Comparison of ENCODE assay signal across 11 mouse cellular contexts in the genomic region with DNA sequence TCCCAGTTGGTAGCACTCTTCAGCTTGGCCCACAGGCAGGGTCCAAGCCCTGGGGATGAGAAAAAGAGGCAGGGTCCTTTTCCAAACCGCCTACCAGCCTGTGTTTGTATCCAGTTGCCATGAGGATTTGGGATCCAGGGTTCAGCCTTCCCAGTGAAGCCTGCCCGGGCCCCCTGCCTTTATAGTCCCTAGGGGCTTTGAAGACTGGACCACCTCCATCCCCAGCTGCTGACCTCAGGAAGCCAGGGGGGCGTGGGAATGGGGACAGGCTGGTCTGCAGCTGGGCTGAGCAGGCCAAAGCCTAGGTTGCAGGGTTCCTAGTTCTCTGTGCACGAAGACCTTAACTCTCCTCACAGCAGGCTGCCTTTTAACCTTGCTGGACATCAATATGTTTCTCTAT. TPM values are rescaled to one million over a fixed set of nuclear protein-coding genes. Genes with fewer than 3 reads are reported as not detected.
DNase-seq lines count a peak whose midpoint lies in the region; ATAC-seq and TF ChIP-seq lines count a peak whose summit lies in the region.
"Had no signal": no experiment of that assay in that cellular context is flagged by ENCODE, and none has a peak within 500 bp of the region (broad histone marks: within the 10 kb centered on the region; RNA-seq: fewer than 3 reads in every experiment).

No protein-coding gene starts in this region.

- H3K4me3 ChIP-seq in forebrain, embryonic 10.5 days: no peak overlapping the region
- no peak overlapping the region for H3K4me3 ChIP-seq in forebrain, embryonic 16.5 days (replicated peaks; ENCODE audit: low read length)
- H3K4me3 ChIP-seq in left cerebral cortex, adult 2 months: no peak overlapping the region
- H3K4me3 ChIP-seq in embryonic facial prominence, embryonic 14.5 days (ENCODE audit: low read depth, low read length): no peak overlapping the region
- H3K4me3 ChIP-seq in heart, postnatal 0 days (ENCODE audit: low read depth, low read length): no peak overlapping the region
- no peak overlapping the region for H3K4me3 ChIP-seq in intestine, postnatal 0 days (ENCODE audit: low read depth, low read length)
- H3K4me3 ChIP-seq: limb, embryonic 13.5 days had no signal

- ATAC-seq in forebrain, embryonic 16.5 days: no peak
- ATAC-seq in embryonic facial prominence, embryonic 14.5 days (ENCODE audit: low read depth): no peak
- no peak for ATAC-seq in heart, postnatal 0 days (ENCODE audit: insufficient read depth, low read depth)
- no peak for ATAC-seq in intestine, postnatal 0 days

- intact Hi-C loops in left cerebral cortex, adult 2 months (cut with DNase I): no loop called here

- DNase-seq in forebrain, embryonic 10.5 days (ENCODE audit: extremely low spot score, low spot score): no peak
- DNase-seq in left cerebral cortex, adult 2 months (ENCODE audit: extremely low spot score in 1 of 2, low spot score in 2 of 2): no peak
- DNase-seq in left cerebral cortex, adult 9 months (ENCODE audit: low spot score in 2 of 2): no peak
- no peak for DNase-seq in embryonic facial prominence, embryonic 14.5 days (ENCODE audit: low spot score)
- DNase-seq in heart, postnatal 0 days (ENCODE audit: low spot score): no peak
- DNase-seq in adrenal gland, postnatal 25 days: no peak

- H3K9ac ChIP-seq in forebrain, embryonic 16.5 days (replicated peaks; ENCODE audit: low read depth, low read length): no peak overlapping the region
- peak overlapping the region; percentile 34; the same call in 1 of the 2 replicates for H3K9ac ChIP-seq in embryonic facial prominence, embryonic 14.5 days (ENCODE audit: low read depth, low read length)
- H3K9ac ChIP-seq in heart, postnatal 0 days (replicated peaks; ENCODE audit: low read depth, low read length): no peak overlapping the region
- H3K9ac ChIP-seq in intestine, postnatal 0 days (ENCODE audit: low read depth, low read length): no peak overlapping the region
- H3K9ac ChIP-seq: limb, embryonic 13.5 days had no signal

- peaks cover 9% of the 10 kb centered on the region for H3K36me3 ChIP-seq in forebrain, embryonic 10.5 days (replicated peaks)
- H3K36me3 ChIP-seq in forebrain, embryonic 16.5 days (ENCODE audit: control insufficient read depth, insufficient read depth): no peaks in the 10 kb centered on the region
- H3K36me3 ChIP-seq in embryonic facial prominence, embryonic 14.5 days (ENCODE audit: control insufficient read depth, insufficient read depth, low read length): peaks cover 34% of the 10 kb centered on the region
- peaks cover 22% of the 10 kb centered on the region for H3K36me3 ChIP-seq in heart, postnatal 0 days (replicated peaks; ENCODE audit: control insufficient read depth, insufficient read depth, low read length)
- H3K36me3 ChIP-seq in intestine, postnatal 0 days (ENCODE audit: control insufficient read depth, insufficient read depth): peaks cover 23% of the 10 kb centered on the region; the same call in 1 of the 2 replicates

- peaks cover 68% of the 10 kb centered on the region for H3K4me1 ChIP-seq in forebrain, embryonic 10.5 days
- H3K4me1 ChIP-seq in forebrain, embryonic 16.5 days (replicated peaks; ENCODE audit: control insufficient read depth, insufficient read depth, low read length): peaks cover 28% of the 10 kb centered on the region
- peaks cover 24% of the 10 kb centered on the region for H3K4me1 ChIP-seq in embryonic facial prominence, embryonic 14.5 days (ENCODE audit: control insufficient read depth, insufficient read depth, low read length)
- H3K4me1 ChIP-seq in heart, postnatal 0 days (ENCODE audit: control insufficient read depth, insufficient read depth): peaks cover 24% of the 10 kb centered on the region
- peaks cover 13% of the 10 kb centered on the region; the same call in 1 of the 2 replicates for H3K4me1 ChIP-seq in intestine, postnatal 0 days (replicated peaks; ENCODE audit: control insufficient read depth, insufficient read depth, low read length)

- no peaks in the 10 kb centered on the region for H3K9me3 ChIP-seq in forebrain, embryonic 10.5 days
- H3K9me3 ChIP-seq in forebrain, embryonic 16.5 days (ENCODE audit: control insufficient read depth, low read length): no peaks in the 10 kb centered on the region
- H3K9me3 ChIP-seq in embryonic facial prominence, embryonic 14.5 days (ENCODE audit: control insufficient read depth, low read length): no peaks in the 10 kb centered on the region
- no peaks in the 10 kb centered on the region for H3K9me3 ChIP-seq in heart, postnatal 0 days (replicated peaks; ENCODE audit: control insufficient read depth, low read length)
- no peaks in the 10 kb centered on the region for H3K9me3 ChIP-seq in intestine, postnatal 0 days (ENCODE audit: control insufficient read depth)
- H3K9me3 ChIP-seq: limb, embryonic 13.5 days had no signal

- 47% methylated on average over 4 of the region's 4 CpGs for WGBS in forebrain, embryonic 10.5 days
- WGBS in forebrain, embryonic 16.5 days: 63% methylated on average over 4 of the region's 4 CpGs
- 62% methylated on average over 4 of the region's 4 CpGs for WGBS in embryonic facial prominence, embryonic 14.5 days
- WGBS in heart, postnatal 0 days: 75% methylated on average over 4 of the region's 4 CpGs
- 80% methylated on average over 4 of the region's 4 CpGs for WGBS in intestine, postnatal 0 days

- TF ChIP-seq EP300 in heart, postnatal 0 days (IDR thresholded peaks at IDR 0.05; ENCODE audit: low read depth): no peak

- peak overlapping the region; percentile 64; the same call in 1 of the 2 replicates for H3K27ac ChIP-seq in forebrain, embryonic 10.5 days
- no peak overlapping the region for H3K27ac ChIP-seq in forebrain, embryonic 16.5 days (ENCODE audit: low read length)
- H3K27ac ChIP-seq in left cerebral cortex, adult 2 months: peak overlapping the region; percentile 59
- H3K27ac ChIP-seq in embryonic facial prominence, embryonic 14.5 days (replicated peaks; ENCODE audit: low read depth, low read length): no peak overlapping the region
- peak overlapping the region; percentile 65; the same call in 1 of the 2 replicates for H3K27ac ChIP-seq in heart, postnatal 0 days (ENCODE audit: low read depth)
- no peak overlapping the region for H3K27ac ChIP-seq in intestine, postnatal 0 days (ENCODE audit: low read depth, low read length)

- no peak overlapping the region for H3K4me2 ChIP-seq in forebrain, embryonic 16.5 days (ENCODE audit: low read length)
- no peak overlapping the region for H3K4me2 ChIP-seq in embryonic facial prominence, embryonic 14.5 days (ENCODE audit: low read depth, low read length)
- no peak overlapping the region for H3K4me2 ChIP-seq in heart, postnatal 0 days (ENCODE audit: low read depth, low read length)
- H3K4me2 ChIP-seq in intestine, postnatal 0 days (replicated peaks; ENCODE audit: low read depth): no peak overlapping the region
- H3K4me2 ChIP-seq: limb, embryonic 13.5 days had no signal

- H3K27me3 ChIP-seq in forebrain, embryonic 10.5 days (ENCODE audit: poor library complexity, severe bottlenecking): peaks cover 73% of the 10 kb centered on the region
- H3K27me3 ChIP-seq in forebrain, embryonic 16.5 days (replicated peaks; ENCODE audit: control insufficient read depth, insufficient read depth, low read length): no peaks in the 10 kb centered on the region
- peaks cover 14% of the 10 kb centered on the region for H3K27me3 ChIP-seq in embryonic facial prominence, embryonic 14.5 days (replicated peaks; ENCODE audit: control insufficient read depth, insufficient read depth, low read length)
- no peaks in the 10 kb centered on the region for H3K27me3 ChIP-seq in heart, postnatal 0 days (ENCODE audit: control insufficient read depth, insufficient read depth, low read length)
- no peaks in the 10 kb centered on the region for H3K27me3 ChIP-seq in intestine, postnatal 0 days (replicated peaks; ENCODE audit: control insufficient read depth, insufficient read depth, low read length)

- no peak for TF ChIP-seq CTCF in left cerebral cortex, adult 2 months (IDR thresholded peaks at IDR 0.05)
- no peak for TF ChIP-seq CTCF in heart, postnatal 0 days (IDR thresholded peaks at IDR 0.05; ENCODE audit: low read depth)
- TF ChIP-seq CTCF in intestine, postnatal 0 days (IDR thresholded peaks at IDR 0.05; ENCODE audit: low read depth): no peak

RNA-seq across cellular contexts. Expression of a gene that starts 3.9 kb away (rescaled TPM):
- polyA plus RNA-seq in forebrain, embryonic 10.5 days (2016; fragmentation: Nextera tagmentation; extraction: Ambion mirVana): 23.3 and 23.9 TPM in 2 replicates
- polyA plus RNA-seq in forebrain, embryonic 16.5 days (2015; fragmentation: Nextera tagmentation; extraction: Ambion mirVana): 28.9 and 56.5 TPM in 2 replicates
- 10 to 100 TPM; 36.1 to 42.5 TPM for total RNA-seq in left cerebral cortex, adult 2 months (2021)
- 186 and 243 TPM in 2 replicates for polyA plus RNA-seq in embryonic facial prominence, embryonic 14.5 days (2014; fragmentation: Nextera tagmentation; extraction: Ambion mirVana)
- total RNA-seq in heart, postnatal 0 days (2014; rRNA removed; ENCODE audit: low replicate concordance): 12.9 and 19.8 TPM in 2 replicates
- polyA plus RNA-seq in heart, postnatal 0 days (2015; fragmentation: Nextera tagmentation; extraction: Ambion mirVana): 37.8 and 42.3 TPM in 2 replicates
- 22.7 and 27.4 TPM in 2 replicates for total RNA-seq in adrenal gland, postnatal 25 days (2021)
- 67.9 and 78.5 TPM in 2 replicates for polyA plus RNA-seq in intestine, postnatal 0 days (2015; fragmentation: Nextera tagmentation; extraction: Ambion mirVana)
- total RNA-seq: common myeloid progenitor, adult 5-6 weeks had no signal

RNA-seq across cellular contexts. Expression of a gene that starts 21.4 kb away (rescaled TPM):
- 12.9 and 18.5 TPM in 2 replicates for polyA plus RNA-seq in forebrain, embryonic 10.5 days (2016; fragmentation: Nextera tagmentation; extraction: Ambion mirVana)
- 26.3 and 33.3 TPM in 2 replicates for polyA plus RNA-seq in forebrain, embryonic 16.5 days (2015; fragmentation: Nextera tagmentation; extraction: Ambion mirVana)
- total RNA-seq in left cerebral cortex, adult 2 months (2021): 10 to 100 TPM; 43.0 to 48.7 TPM
- polyA plus RNA-seq in embryonic facial prominence, embryonic 14.5 days (2014; fragmentation: Nextera tagmentation; extraction: Ambion mirVana): 30.1 and 38.6 TPM in 2 replicates
- total RNA-seq in heart, postnatal 0 days (2014; rRNA removed; ENCODE audit: low replicate concordance): 37.8 and 56.2 TPM in 2 replicates
- 19.1 TPM in 2 replicates for polyA plus RNA-seq in heart, postnatal 0 days (2015; fragmentation: Nextera tagmentation; extraction: Ambion mirVana)
- 17.7 and 20.6 TPM in 2 replicates for total RNA-seq in adrenal gland, postnatal 25 days (2021)
- 6.4 and 7.1 TPM in 2 replicates for polyA plus RNA-seq in intestine, postnatal 0 days (2015; fragmentation: Nextera tagmentation; extraction: Ambion mirVana)

RNA-seq across cellular contexts. Expression of a gene that starts 43.3 kb away (rescaled TPM):
- polyA plus RNA-seq in forebrain, embryonic 10.5 days (2016; fragmentation: Nextera tagmentation; extraction: Ambion mirVana): 12.3 and 15.6 TPM in 2 replicates
- polyA plus RNA-seq in forebrain, embryonic 16.5 days (2015; fragmentation: Nextera tagmentation; extraction: Ambion mirVana): 0.35 and 0.48 TPM in 2 replicates
- not detected for total RNA-seq in left cerebral cortex, adult 2 months (2021)
- polyA plus RNA-seq in embryonic facial prominence, embryonic 14.5 days (2014; fragmentation: Nextera tagmentation; extraction: Ambion mirVana): 1.1 and 2.2 TPM in 2 replicates
- total RNA-seq in heart, postnatal 0 days (2014; rRNA removed; ENCODE audit: low replicate concordance): not detected in 2 replicates
- 0.18 and 0.25 TPM in 2 replicates for polyA plus RNA-seq in heart, postnatal 0 days (2015; fragmentation: Nextera tagmentation; extraction: Ambion mirVana)
- 0.15 TPM in 1 of 2 replicates, not detected in the other for total RNA-seq in adrenal gland, postnatal 25 days (2021)
- 1.1 and 4.1 TPM in 2 replicates for polyA plus RNA-seq in intestine, postnatal 0 days (2015; fragmentation: Nextera tagmentation; extraction: Ambion mirVana)
- total RNA-seq: common myeloid progenitor, adult 5-6 weeks; neutrophil, adult 5-6 weeks had no signal

Comparison
In these comparisons a context has a peak if more than half of its experiments do, and no peak if none do; other contexts are left out.
1. H3K27ac ChIP-seq: peak in forebrain, embryonic 10.5 days (single experiment), left cerebral cortex, adult 2 months (single experiment) and heart, postnatal 0 days (single experiment); none in forebrain, embryonic 16.5 days (single experiment), embryonic facial prominence, embryonic 14.5 days (single experiment) and intestine, postnatal 0 days (single experiment).